Comparison of ENCODE assay signal across 22 mouse cellular contexts in the genomic region with DNA sequence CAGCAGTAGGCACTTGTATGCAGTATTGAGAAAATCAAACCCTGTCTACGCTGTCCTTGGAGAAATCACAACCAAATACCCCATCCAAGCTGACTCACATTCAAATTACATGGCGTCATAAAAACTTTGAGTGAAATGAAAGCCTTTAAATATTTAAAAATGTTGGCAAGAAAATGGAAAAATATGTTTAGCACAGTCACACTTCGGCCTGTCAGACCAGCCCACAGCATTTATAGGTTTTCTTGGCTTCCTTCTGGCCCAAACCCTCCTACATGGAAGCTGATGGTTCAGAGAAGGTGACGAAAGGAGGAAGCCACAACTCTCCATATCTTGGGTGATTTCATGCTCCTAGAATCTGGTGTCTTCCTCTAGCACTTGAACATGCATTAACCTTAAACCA.
DNase-seq lines count a peak whose midpoint lies in the region; ATAC-seq and TF ChIP-seq lines count a peak whose summit lies in the region.
"Had no signal": no experiment of that assay in that cellular context is flagged by ENCODE, and none has a peak within 500 bp of the region (broad histone marks: within the 10 kb centered on the region; RNA-seq: fewer than 3 reads in every experiment).

No protein-coding gene starts in this region.

- 97% methylated on average over 4 of the region's 4 CpGs for WGBS in limb, embryonic 10.5 days

- no peaks in the 10 kb centered on the region for H3K36me3 ChIP-seq in myocyte (ENCODE audit: control insufficient read depth, insufficient read depth)
- H3K36me3 ChIP-seq in limb, embryonic 10.5 days = no peaks in the 10 kb centered on the region
- H3K36me3 ChIP-seq: embryonic facial prominence, embryonic 13.5 days; G1E; heart, embryonic 15.5 days; hindbrain, embryonic 13.5 days had no signal

- H3K4me1 ChIP-seq in limb, embryonic 10.5 days = peaks cover 14% of the 10 kb centered on the region
- H3K4me1 ChIP-seq: embryonic facial prominence, embryonic 13.5 days; heart, embryonic 15.5 days; hindbrain, embryonic 13.5 days had no signal

- no peaks in the 10 kb centered on the region for H3K27me3 ChIP-seq in myocyte (ENCODE audit: control insufficient read depth, insufficient read depth, insufficient read length)
- no peaks in the 10 kb centered on the region for H3K27me3 ChIP-seq in limb, embryonic 10.5 days (ENCODE audit: low read depth, poor library complexity, severe bottlenecking)
- H3K27me3 ChIP-seq: embryonic facial prominence, embryonic 13.5 days; hindbrain, embryonic 13.5 days had no signal

- H3K4me3 ChIP-seq in myocyte = no peak overlapping the region
- no peak overlapping the region for H3K4me3 ChIP-seq in limb, embryonic 10.5 days
- H3K4me3 ChIP-seq: embryonic facial prominence, embryonic 13.5 days; heart, adult 2 months; heart, embryonic 15.5 days; hindbrain, embryonic 13.5 days had no signal

- H3K79me2 ChIP-seq in myocyte (ENCODE audit: control insufficient read depth, insufficient read depth) = no peaks in the 10 kb centered on the region

- no peaks in the 10 kb centered on the region for H3K9me3 ChIP-seq in limb, embryonic 10.5 days (replicated peaks)
- H3K9me3 ChIP-seq: embryonic facial prominence, embryonic 13.5 days; G1E; heart, embryonic 15.5 days; hindbrain, embryonic 13.5 days had no signal

- H3K27ac ChIP-seq in limb, embryonic 10.5 days = no peak overlapping the region
- H3K27ac ChIP-seq: embryonic facial prominence, embryonic 13.5 days; heart, adult 2 months; heart, embryonic 15.5 days; hindbrain, embryonic 13.5 days; hindbrain, postnatal 0 days had no signal

- no peak overlapping the region for H3ac ChIP-seq in myocyte (ENCODE audit: control insufficient read depth, insufficient read length)

- peak; percentile 64; the same call in 1 of the 2 replicates for ATAC-seq in frontal cortex, adult (ENCODE audit: low TSS enrichment)
- ATAC-seq: CD4-positive, CD25-positive, alpha-beta regulatory T cell, adult 4 months; forebrain, embryonic 14.5 days; hindbrain, postnatal 0 days had no signal

- no peak for DNase-seq in frontal cortex, postnatal 25 days (ENCODE audit: low spot score in 2 of 2)
- peak; percentile 67 for DNase-seq in 3134 (ENCODE audit: extremely low read depth, insufficient read length, low spot score)
- DNase-seq in NIH3T3 (ENCODE audit: low read depth) = peak; percentile 54
- no peak for DNase-seq in limb, embryonic 10.5 days (ENCODE audit: low spot score)
- DNase-seq: adrenal gland, postnatal 10 days; B cell, adult 2 months; cerebellum, adult 18-20 months; cerebellum, adult 9-11 months; cerebellum, postnatal 36 days; gastrocnemius, postnatal 14 days; heart, adult 2 months; heart, postnatal 14 days had no signal

- TF ChIP-seq POLR2A in myocyte (IDR thresholded peaks at IDR 0.05; ENCODE audit: insufficient read length, low read depth) = no peak

- peak overlapping the region; percentile 52 for H3K4me2 ChIP-seq in myocyte (ENCODE audit: low read depth)
- H3K4me2 ChIP-seq: embryonic facial prominence, embryonic 13.5 days; heart, embryonic 11.5 days; heart, embryonic 15.5 days; hindbrain, embryonic 13.5 days had no signal

TF ChIP-seq in myocyte, 11 proteins besides CTCF, POLR2A, EP300 and RAD21:
- no peak for TF ChIP-seq USF1 (IDR thresholded peaks at IDR 0.05; ENCODE audit: low read depth)
- TF ChIP-seq SRF (IDR thresholded peaks at IDR 0.05; ENCODE audit: control insufficient read depth, insufficient read length, low read depth) = no peak
- TF ChIP-seq POLR2AphosphoS2 (IDR thresholded peaks at IDR 0.05; ENCODE audit: insufficient read length, low read depth) = no peak
- no peak for TF ChIP-seq CEBPB (IDR thresholded peaks at IDR 0.05; ENCODE audit: insufficient read depth, poor library complexity, severe bottlenecking)
- no peak for TF ChIP-seq E2F4 (IDR thresholded peaks at IDR 0.05; ENCODE audit: insufficient read depth)
- no peak for TF ChIP-seq MYOD1 (IDR thresholded peaks at IDR 0.05; ENCODE audit: control insufficient read depth in 1 of 3, insufficient read length in 2 of 3, low read depth in 2 of 3)
- TF ChIP-seq MYOG (IDR thresholded peaks at IDR 0.05; ENCODE audit: control insufficient read depth in 1 of 3, insufficient read depth in 1 of 3, insufficient read length in 2 of 3, low read depth in 2 of 3) = no peak

Comparison
In these comparisons a context has a peak if more than half of its experiments do, and no peak if none do; other contexts are left out.
1. DNase-seq: peak in 3134 (single experiment) and NIH3T3 (single experiment); none in frontal cortex, postnatal 25 days (0 of 2) and limb, embryonic 10.5 days (single experiment).